ENCODE assay signal across 29 mouse cellular contexts in the genomic region with DNA sequence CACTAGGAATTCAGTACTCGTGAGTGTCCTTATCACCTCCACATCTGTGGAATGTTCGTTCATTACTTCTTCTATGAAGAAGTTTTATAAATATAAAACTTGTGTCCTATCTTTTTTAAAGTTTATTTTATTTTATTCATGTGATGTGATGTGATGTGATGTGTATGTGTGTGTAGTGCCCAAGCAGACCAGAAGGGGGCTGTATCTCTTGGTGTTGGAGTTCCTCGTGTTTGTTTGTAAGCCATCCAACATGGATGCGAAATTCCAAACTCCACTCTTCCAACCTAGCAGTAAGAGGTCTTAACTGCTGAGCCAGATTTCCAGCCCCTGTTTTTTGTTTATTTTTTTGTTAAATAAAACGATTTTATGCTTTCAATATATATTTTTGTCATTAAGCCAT. TPM values are rescaled to one million over a fixed set of nuclear protein-coding genes. Genes with fewer than 3 reads are reported as not detected.
DNase-seq lines count a peak whose midpoint lies in the region; ATAC-seq and TF ChIP-seq lines count a peak whose summit lies in the region.
"Had no signal": no experiment of that assay in that cellular context is flagged by ENCODE, and none has a peak within 500 bp of the region (broad histone marks: within the 10 kb centered on the region; RNA-seq: fewer than 3 reads in every experiment).

No protein-coding gene starts in this region.

- 0 out of 2 replicates have a peak, but pooled peaks cover 2% of the 10 kb centered on the region for H3K9me3 ChIP-seq in kidney, embryonic 16.5 days (ENCODE audit: low read length)
- H3K9me3 ChIP-seq: embryonic facial prominence, embryonic 10.5 days; embryonic facial prominence, embryonic 15.5 days; forebrain, embryonic 12.5 days; hindbrain, embryonic 13.5 days; limb, embryonic 13.5 days; liver, embryonic 13.5 days; lung, embryonic 15.5 days; midbrain, embryonic 13.5 days; neural tube, embryonic 13.5 days had no signal

- WGBS in kidney, embryonic 16.5 days, result 80% methylated on average over 5 of the region's 5 CpGs
- WGBS in thymus, adult 2 months, result 66% methylated on average over 5 of the region's 5 CpGs

- H3K27ac ChIP-seq in kidney, embryonic 16.5 days (ENCODE audit: low read length), result no peak overlapping the region
- no peak overlapping the region for H3K27ac ChIP-seq in thymus, adult 2 months (ENCODE audit: control insufficient read depth, insufficient read depth, low read length)
- H3K27ac ChIP-seq: embryonic facial prominence, embryonic 10.5 days; embryonic facial prominence, embryonic 15.5 days; forebrain, embryonic 12.5 days; hindbrain, embryonic 13.5 days; left cerebral cortex, adult 2 months; limb, embryonic 13.5 days; liver, embryonic 13.5 days; lung, embryonic 15.5 days; midbrain, embryonic 13.5 days; neural tube, embryonic 13.5 days had no signal

- no peak for TF ChIP-seq POLR2A in thymus, adult 2 months (IDR thresholded peaks at IDR 0.05; ENCODE audit: control insufficient read depth, extremely low read depth, insufficient read depth, low read length, poor library complexity)

- DNase-seq in kidney, postnatal 4 days, result peak; percentile 16 to 17
- peak; percentile 40 for DNase-seq in thymus, postnatal 4 days
- no peak for DNase-seq in thymus, adult 2 months
- peak; percentile 25 for DNase-seq in NIH3T3 (ENCODE audit: low read depth)
- no peak for DNase-seq in left cerebral cortex, postnatal 4 days
- DNase-seq in heart, adult 18-20 months, result no peak
- DNase-seq: adrenal gland, adult 8-10 months; cerebellum, adult 2 months; cerebellum, postnatal 25 days; gastrocnemius, postnatal 25 days; heart, adult 11 months; heart, postnatal 36 days; kidney, adult 18-20 months; kidney, postnatal 10 days; liver, embryonic 13.5 days; lung, postnatal 36 days had no signal

- no peak overlapping the region for H3K9ac ChIP-seq in kidney, embryonic 16.5 days (replicated peaks; ENCODE audit: low read length)
- H3K9ac ChIP-seq: embryonic facial prominence, embryonic 15.5 days; forebrain, embryonic 12.5 days; hindbrain, embryonic 13.5 days; limb, embryonic 13.5 days; liver, embryonic 13.5 days; lung, embryonic 15.5 days; midbrain, embryonic 13.5 days; neural tube, embryonic 13.5 days had no signal

- no peak overlapping the region for H3K4me2 ChIP-seq in kidney, embryonic 16.5 days (replicated peaks; ENCODE audit: low read depth, low read length)
- H3K4me2 ChIP-seq: embryonic facial prominence, embryonic 15.5 days; forebrain, embryonic 12.5 days; heart, embryonic 11.5 days; hindbrain, embryonic 13.5 days; limb, embryonic 13.5 days; lung, embryonic 15.5 days; midbrain, embryonic 13.5 days; neural tube, embryonic 13.5 days had no signal

- no peak for ATAC-seq in kidney, embryonic 16.5 days (ENCODE audit: low FRiP score, low TSS enrichment)
- ATAC-seq: midbrain, embryonic 13.5 days had no signal

- intact Hi-C loops in left cerebral cortex, postnatal 4 days (cut with DNase I), result no loop called here

- H3K4me3 ChIP-seq in kidney, embryonic 16.5 days (ENCODE audit: low read length), result no peak overlapping the region
- no peak overlapping the region for H3K4me3 ChIP-seq in thymus, adult 2 months (ENCODE audit: control insufficient read depth, insufficient read depth, low read length)
- H3K4me3 ChIP-seq: embryonic facial prominence, embryonic 10.5 days; embryonic facial prominence, embryonic 15.5 days; forebrain, embryonic 12.5 days; hindbrain, embryonic 13.5 days; left cerebral cortex, adult 2 months; limb, embryonic 13.5 days; liver, embryonic 13.5 days; lung, embryonic 15.5 days; midbrain, embryonic 13.5 days; neural tube, embryonic 13.5 days had no signal

- H3K27me3 ChIP-seq in kidney, embryonic 16.5 days (ENCODE audit: insufficient read depth, low read length), result peaks cover 2% of the 10 kb centered on the region
- no peaks in the 10 kb centered on the region for H3K27me3 ChIP-seq in thymus, adult 2 months (ENCODE audit: control insufficient read depth, insufficient read depth, low read length)

- H3K36me3 ChIP-seq in kidney, embryonic 16.5 days (ENCODE audit: insufficient read depth, low read length), result no peaks in the 10 kb centered on the region
- no peaks in the 10 kb centered on the region for H3K36me3 ChIP-seq in thymus, adult 2 months (ENCODE audit: control insufficient read depth, insufficient read depth, low read length)
- H3K36me3 ChIP-seq: embryonic facial prominence, embryonic 10.5 days; embryonic facial prominence, embryonic 15.5 days; forebrain, embryonic 12.5 days; hindbrain, embryonic 13.5 days; limb, embryonic 13.5 days; liver, embryonic 13.5 days; lung, embryonic 15.5 days; midbrain, embryonic 13.5 days; neural tube, embryonic 13.5 days had no signal

- no peaks in the 10 kb centered on the region for H3K4me1 ChIP-seq in kidney, embryonic 16.5 days (ENCODE audit: insufficient read depth, low read length)
- H3K4me1 ChIP-seq in thymus, adult 2 months (replicated peaks; ENCODE audit: control insufficient read depth, insufficient read depth, low read length), result peaks cover 15% of the 10 kb centered on the region
- H3K4me1 ChIP-seq: embryonic facial prominence, embryonic 10.5 days; embryonic facial prominence, embryonic 15.5 days; forebrain, embryonic 12.5 days; hindbrain, embryonic 13.5 days; limb, embryonic 13.5 days; lung, embryonic 15.5 days; midbrain, embryonic 13.5 days; neural tube, embryonic 13.5 days had no signal

- no peak for TF ChIP-seq CTCF in thymus, adult 2 months (IDR thresholded peaks at IDR 0.05; ENCODE audit: borderline replicate concordance, control insufficient read depth, extremely low read depth, insufficient read depth, low read length, poor library complexity)

RNA-seq across cellular contexts. Expression of a gene that starts 6.5 kb away (rescaled TPM):
- polyA plus RNA-seq in kidney, embryonic 16.5 days (2015; fragmentation: Nextera tagmentation; extraction: Ambion mirVana), result 1.0 and 1.2 TPM in 2 replicates
- polyA plus RNA-seq in thymus, adult 2 months (2012; rRNA removed), result 3.3 and 4.5 TPM in 2 replicates
- 1 to 10 TPM; 7.1 to 7.8 TPM for total RNA-seq in left cerebral cortex, postnatal 4 days (2021)
- total RNA-seq in heart, adult 18-20 months (2021), result 10 to 100 TPM; 12.0 to 13.9 TPM
- total RNA-seq: CH12.LX had no signal
- polyA plus RNA-seq: C2C12; forebrain, embryonic 12.5 days had no signal

Comparison
In these comparisons a context has a peak if more than half of its experiments do, and no peak if none do; other contexts are left out.
1. DNase-seq: peak in kidney, postnatal 4 days (2 of 2), thymus, postnatal 4 days (single experiment) and NIH3T3 (single experiment); none in thymus, adult 2 months (single experiment), left cerebral cortex, postnatal 4 days (single experiment) and heart, adult 18-20 months (0 of 2).